Mouse (Mus musculus): ENCODE data around the gene Mecom.
"Not testable (repeated sequence)": the region's sequence is repeated elsewhere in the genome, so short reads cannot be mapped to it uniquely, and the experiment has no call there.

Gene Mecom

DNA sequence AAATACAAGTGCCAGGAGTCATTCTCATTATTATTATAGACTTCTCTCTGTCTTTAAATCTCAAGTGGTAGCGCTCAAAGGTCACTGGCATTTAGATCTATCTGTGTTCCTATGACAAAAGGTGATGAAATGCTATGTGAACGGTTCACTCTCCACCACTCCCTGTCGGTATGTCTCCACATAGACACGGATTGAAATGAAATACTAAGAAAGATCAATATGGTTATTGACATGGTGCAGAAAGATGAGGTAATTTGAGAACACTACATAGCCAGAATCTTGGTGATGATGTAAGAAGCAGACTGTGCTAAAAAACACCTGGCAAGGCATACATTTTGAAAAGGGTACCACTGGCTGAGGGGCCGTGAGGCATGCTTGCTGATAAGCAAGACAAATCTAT lies 294.1 kb downstream of the Mecom start:
- no peak for DNase-seq (ENCODE audit: low spot score)

DNA sequence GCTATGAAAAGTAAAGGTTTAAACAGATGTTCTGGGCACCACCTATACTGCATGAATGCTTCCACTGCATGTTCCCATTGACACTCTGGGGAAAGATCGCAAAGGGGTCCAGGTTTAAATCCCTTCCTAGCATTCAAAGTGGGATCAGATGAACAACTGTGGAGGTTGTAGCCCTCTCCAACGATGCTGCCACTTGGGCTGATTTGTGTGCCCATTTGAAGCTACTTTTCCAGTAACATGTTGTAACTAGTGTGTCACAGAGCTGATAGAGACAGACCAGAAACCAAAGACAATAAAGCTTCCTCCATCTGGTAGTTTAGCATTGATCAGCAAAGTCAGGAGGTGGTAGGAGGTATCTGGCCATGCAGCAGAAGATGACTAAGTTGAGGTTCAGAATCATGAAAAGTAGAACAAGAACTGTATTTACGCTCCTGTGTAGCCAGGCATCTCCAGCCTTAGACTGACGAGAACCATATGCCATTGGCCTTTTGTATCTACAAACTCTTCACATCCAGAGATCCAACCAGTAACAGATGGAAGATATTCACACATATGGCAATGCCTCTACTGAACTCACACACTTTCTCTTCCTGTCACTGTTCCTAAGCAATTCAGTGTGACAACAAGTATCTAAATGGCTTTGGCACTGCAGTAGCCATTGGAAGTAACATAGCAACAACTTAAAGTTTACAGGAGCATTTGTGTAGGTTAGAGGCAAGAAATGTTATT lies 299.0 kb downstream of the Mecom start:
- DNase-seq (ENCODE audit: low spot score) = no peak

DNA sequence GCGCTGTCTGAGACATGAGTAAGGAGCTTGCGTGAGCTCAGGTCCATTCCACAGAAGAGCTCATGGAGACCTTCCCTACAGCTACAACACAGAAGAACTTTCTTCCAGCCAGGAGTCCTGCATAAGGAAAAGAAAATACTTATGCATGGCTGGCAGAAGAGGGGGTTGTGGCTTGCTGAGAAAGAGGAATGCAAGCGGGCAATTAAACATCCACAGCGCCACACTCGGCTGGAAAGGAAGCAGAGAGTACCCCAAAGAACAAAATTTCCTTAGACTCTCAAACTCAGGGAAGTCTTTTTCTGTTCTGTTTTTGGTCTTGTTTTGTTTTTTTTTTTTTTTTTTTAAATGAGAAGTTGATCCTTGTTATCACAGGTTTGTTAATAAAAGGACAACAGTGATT lies 300.6 kb downstream of the Mecom start:
- no peak for DNase-seq (ENCODE audit: low spot score)

DNA sequence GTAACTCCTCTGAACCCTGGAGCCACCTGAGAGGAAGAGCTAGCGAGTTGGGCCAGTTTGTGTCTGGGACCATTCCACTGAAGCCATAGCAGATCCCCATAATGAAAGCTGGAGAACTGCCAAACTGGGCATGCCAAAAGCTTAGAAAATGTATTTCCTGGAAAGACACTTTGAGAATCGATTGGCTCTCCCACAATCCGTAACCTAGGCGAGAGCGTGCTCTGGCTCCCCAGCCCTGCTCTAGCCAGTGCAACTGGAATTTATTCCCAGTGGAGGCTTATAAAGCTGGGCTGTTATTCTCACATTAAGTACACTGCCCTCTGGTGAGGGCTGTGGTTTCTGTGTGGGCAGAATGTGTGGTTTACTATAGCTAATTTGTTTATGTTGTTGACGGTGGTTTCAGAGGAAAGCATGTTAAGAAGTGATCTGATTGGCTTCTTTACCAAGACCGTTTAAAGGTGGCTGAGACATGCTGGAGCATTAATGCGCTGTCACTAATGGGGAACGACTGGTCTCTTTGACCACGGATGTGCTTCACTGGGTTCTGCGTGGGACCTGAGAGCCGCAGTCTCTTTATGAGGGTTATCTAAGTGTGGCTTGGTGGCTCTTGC lies 301.3 kb downstream of the Mecom start:
- no peak for DNase-seq (ENCODE audit: low spot score)

DNA sequence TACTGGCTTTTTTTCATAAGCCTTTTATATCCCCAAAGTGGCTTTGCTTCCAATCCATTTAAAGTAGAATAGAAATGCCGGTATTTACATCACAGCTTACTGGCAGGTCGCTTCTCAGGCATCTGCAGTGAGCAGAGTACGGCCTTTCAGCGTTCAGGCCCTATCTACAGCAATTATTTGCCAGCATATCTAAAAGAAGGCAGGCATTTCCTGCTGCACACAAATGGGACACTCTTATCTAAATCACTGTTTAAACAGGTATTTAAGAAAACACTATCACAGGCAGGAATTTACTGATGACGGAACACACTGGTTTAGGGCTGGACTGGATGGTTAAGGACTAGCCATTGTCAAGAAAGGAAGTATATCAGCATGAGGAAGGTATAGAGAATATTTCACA lies 301.9 kb downstream of the Mecom start:
- DNase-seq (ENCODE audit: low spot score) = no peak

DNA sequence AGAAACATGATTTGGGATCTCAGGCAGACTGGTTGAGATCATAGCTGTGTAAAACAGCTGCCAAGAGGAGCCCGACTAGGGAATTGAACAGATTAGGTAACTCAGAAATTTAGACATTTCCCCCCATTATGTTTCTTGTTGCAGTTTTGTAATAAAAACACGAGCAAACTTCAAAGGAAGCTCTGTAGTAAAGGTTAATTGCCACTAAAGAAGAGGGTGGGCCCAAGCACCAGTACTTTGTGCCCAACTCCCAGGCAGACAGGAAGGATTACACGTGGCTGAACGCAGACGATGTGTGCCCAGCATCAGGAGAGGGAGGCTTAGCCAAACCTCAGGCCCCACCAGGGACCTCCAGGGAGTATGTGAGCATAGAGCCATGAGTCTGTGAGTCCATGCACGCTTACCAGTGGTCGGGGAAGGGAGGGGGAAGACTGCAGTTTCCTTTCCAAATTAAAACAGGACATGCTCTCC lies 303.4 kb downstream of the Mecom start:
- DNase-seq (ENCODE audit: low spot score) = no peak

DNA sequence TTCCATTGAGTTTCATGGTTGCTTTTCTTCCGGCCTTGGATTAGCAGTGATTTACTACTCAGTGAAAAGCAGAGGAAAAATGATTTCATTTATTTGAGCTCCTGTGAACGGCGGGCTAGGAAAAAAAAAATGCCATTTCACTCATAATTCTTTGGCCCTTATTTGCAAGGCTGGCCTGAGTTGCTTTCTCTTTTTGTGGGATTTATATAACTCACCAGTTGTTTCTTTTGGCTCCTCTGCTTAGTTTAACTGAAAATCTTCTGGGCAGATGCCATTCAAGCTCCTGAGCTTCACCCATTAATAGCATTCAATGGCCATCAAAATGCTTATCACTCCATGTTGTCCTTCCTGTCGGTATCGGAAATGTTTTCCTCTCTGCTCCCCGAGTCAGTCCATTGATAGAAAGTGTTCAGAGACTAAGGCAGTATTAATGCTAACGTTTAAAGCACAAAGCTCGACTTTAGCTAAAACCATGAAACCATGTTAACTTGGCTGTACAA lies 304.0 kb downstream of the Mecom start:
- no peak for DNase-seq (ENCODE audit: low spot score)

DNA sequence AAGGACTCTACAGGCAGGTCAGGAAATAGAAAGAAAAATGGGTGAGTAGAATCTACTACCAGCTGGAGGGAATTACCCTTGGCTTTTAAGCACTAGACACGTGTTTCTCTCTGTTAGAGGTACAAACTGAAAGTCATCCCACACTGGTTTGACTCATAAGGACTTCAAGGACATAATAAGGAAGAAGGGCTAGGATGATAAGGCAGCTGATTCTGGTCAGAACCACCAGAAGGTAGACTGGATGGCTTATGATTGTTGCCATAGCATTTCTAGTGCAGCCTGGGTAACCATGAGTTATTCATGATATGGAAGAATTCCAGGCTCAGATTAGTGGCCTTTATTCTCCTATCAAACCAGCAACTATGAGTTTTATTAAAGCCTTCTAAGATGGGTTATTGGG lies 308.4 kb downstream of the Mecom start:
- no peak for DNase-seq (ENCODE audit: low spot score)

DNA sequence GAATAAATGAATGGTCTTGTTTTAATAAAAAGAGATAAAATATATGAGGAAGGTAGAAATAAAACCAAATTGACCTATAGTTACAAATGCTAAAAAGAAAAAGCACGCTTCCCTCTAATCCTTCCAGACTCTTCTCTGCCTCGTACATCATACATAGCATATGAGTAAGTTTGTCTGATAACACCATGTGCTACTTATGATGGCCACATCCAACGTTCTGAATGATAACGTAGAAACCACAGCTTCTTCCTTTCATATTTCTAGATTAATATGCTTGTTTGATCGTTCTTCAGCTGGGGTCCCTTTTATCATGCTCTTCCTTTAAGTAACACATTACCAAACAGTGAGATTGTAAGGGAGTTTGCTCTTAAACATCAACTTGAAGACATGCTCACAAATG lies 310.3 kb downstream of the Mecom start:
- DNase-seq (ENCODE audit: low spot score) = no peak

DNA sequence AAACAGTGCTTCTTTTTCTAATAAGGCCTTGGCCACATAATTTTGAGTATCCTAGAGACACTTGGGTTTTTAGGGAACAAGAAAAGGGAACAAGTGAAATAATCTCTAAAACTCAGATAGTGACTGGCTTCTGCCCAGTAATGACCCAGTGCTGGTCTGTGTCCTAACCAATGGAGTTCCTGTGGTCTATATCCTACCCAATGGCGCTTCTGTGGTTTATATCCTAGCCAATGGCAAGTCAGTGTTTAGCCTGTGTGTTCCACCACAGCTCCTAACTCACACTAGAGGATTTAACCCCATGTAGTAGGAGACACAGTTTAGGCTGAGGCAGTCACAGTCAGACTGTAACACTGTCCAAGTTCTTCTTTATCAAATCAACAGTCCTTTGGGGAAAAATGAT lies 313.8 kb downstream of the Mecom start:
- DNase-seq (ENCODE audit: low spot score) = no peak

DNA sequence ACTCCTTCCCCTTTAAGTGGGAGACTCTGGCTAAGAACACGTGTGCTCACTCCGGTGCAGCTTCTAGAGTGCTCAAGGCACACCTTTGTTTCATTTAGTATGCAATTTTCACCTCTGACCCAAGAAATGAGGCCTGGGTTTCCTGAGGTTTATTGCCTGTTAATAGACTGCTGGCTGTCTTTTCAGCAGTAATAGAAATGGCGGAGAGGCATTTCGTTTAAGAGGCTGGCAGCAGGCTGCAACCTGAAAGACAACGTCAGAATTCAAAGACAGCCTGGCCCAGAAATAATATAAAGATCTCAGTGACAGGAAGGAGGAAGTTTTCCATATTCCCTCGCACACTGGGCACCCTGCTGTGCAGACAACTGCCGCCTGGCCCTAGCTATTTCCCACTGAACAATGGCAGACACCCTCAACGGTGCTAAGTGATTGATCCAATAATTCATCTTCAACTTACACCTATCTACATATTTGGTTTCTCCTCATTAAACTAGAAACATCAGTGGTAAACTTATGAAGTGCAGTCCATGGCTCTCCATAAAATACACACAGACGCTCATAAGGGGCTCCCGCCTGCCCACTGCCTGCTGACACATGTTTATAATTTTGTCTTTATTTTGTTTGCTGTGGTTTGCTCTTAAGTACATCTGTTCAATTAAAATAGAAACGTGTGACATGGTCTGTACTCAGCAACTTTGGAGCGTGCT lies 319.7 kb downstream of the Mecom start:
- DNase-seq (ENCODE audit: low spot score) = no peak

DNA sequence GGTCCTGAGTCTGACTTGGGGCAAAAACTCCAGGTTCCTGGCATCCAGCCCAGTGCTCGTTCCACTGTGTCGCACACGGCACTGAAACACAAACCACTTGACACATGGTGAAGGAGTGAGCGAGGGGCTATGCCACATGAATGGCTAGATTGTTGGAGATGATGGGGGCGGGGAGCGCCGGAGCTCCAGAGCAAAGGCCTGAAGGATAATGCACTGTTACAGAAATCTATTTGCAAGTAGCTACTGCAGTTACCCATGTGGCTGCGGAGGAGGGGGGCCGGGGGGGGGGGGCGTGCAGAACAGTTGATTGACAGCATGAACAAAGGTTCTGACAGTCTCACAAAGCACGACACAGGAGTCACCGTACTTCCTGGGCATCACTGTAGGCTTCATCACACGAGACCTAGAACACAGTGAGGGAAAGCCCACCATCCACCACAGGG lies 320.9 kb downstream of the Mecom start:
- DNase-seq (ENCODE audit: low spot score) = no peak

DNA sequence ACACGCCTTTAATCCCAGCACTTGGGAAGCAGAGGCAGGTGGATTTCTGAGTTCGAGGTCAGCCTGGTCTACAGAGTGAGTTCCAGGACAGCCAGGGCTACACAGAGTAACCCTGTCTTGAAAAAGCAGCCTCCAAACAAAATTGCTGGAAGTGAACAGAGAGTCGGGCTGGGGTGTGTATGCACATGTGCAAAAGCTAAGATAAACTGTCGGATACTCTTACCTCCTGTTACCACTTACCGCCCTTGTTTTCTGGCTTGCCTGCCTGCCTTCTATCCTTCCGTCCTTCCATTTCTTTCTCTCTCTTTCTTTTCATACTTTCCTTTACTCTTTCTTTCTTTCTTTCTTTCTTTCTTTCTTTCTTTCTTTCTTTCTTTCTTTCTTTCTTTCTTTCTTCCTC lies 322.6 kb downstream of the Mecom start:
- not testable (repeated sequence) for DNase-seq (ENCODE audit: low spot score)

DNA sequence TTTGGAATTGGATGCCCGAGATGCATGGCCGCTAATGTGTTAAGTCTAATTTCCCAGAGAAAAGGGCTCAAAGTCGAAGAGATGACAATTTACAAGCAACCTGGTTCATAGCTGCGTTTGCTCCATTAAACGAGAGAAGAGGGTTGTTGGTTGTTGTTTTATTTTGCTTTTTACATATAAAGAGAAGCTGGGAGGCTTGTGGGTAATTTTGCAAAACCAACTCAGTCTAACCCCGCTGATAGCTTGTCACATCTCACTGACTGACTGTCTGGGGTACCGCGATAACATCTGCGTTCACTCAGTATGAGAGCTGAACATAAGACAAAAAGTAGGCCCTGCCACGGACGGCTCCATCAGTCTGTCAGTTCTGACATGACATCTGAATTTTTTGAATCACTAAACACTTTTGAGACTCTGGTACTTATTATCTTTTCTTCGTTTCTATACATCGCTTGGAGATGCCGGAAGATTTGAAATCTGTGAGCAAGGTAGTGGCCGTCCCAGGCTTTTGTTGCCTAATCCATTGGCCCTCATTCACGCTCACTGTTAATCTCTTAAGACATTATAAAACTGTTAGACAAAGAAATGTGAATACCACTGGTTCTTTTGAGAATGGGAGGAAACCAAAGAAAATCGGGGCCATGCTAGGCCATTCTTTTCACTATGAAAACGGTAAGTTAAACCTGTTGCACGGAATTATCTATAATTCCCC lies 327.0 kb downstream of the Mecom start:
- DNase-seq (ENCODE audit: low spot score) = no peak

DNA sequence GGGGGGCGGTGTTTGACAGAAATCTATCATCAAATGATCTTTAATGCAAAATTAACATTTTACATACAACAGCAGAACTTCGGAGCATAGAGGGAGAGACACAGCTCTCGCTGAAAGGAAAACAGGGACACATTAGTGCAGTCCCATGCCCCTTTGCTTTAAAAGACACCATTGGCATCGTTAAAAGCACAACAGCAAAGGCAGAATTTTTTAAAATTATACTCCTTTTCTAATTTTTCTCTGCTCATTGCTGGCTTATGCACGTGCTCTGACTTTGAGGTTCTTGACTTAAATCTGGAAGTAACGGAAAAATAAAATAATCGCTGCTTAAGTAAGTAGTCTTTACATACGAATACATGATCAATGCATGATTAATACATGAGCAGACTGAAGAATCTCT lies 327.9 kb downstream of the Mecom start:
- no peak for DNase-seq (ENCODE audit: low spot score)

DNA sequence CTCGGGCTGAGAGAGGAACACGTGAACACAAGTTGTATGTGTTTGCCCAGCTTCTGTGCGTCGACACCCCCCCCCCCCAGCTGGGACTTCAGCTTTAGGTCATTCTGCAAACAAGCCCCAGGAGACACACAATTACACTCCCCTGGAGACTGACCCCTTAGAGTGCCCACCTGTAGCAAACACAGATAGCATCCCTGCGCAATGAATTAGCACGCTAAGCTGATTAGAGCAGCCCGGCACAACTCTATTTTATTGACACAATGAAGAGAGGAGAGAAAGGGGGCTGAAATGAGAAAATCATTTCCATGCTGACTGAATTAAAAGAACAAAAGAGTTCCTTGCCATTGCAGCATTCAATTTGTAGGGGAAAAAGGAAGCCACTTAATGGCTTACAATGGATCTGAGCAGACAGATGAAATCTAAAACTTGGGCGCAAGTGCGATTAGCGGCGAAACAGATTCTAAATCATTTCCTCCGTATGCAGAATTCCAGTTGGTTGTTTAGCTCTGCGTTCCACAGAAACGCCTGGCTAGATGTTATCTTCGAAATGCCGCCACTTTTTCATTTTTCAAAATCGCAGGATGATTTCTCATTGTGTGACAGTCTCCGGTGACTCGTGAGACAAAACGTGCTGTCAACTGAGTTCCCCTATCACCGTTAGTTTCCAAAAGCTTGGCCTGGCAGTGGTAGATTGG lies 328.5 kb downstream of the Mecom start:
- no peak for DNase-seq (ENCODE audit: low spot score)

DNA sequence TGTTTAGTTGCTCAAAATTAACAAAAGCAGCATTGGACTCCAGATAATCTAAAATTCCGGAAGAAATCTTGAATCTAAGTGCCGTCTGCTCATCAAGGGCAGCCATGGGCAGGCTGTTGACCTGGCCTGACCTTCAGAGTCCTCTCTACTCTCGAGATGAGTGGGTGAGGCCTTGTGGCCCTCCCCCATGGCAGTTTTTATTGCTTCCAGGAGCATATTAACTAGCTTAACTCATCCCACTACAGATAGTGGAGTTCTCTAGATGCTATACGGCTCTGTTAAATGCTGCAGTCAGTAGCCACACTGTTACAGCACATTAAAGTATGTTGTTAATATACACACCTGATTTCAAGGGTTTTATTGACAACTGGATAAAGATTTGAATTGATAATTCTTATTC lies 333.2 kb downstream of the Mecom start:
- no peak for DNase-seq (ENCODE audit: low spot score)

DNA sequence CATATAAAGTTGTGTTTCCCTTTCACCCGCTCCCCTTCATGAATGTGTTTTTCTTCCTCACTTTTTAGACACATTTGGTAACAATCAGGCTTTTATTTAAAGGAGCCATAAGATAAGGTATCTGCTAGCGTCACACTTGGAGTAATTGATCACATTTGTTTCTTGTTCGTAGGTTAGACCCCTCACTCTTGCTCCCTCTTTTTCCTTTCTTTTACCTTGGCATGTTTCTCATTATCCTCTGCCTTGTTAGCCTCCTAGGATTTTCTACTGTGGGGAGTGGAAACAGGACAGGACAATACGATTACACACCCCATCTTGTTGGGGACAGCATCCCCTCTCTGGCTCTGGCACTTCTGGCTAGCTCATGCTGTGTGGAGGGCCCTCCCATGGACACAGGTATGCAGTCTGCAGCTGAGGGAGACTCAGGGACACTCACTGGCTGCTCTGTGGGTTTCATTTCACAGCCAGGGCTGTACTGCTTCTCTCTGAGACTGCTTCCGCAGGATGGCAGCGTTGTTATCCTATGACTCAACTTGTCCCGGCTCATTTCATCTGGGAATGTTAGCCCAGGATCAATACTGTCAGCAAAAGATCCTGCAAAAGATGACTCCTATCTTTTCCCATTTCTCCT lies 334.2 kb downstream of the Mecom start:
- DNase-seq (ENCODE audit: low spot score) = no peak

DNA sequence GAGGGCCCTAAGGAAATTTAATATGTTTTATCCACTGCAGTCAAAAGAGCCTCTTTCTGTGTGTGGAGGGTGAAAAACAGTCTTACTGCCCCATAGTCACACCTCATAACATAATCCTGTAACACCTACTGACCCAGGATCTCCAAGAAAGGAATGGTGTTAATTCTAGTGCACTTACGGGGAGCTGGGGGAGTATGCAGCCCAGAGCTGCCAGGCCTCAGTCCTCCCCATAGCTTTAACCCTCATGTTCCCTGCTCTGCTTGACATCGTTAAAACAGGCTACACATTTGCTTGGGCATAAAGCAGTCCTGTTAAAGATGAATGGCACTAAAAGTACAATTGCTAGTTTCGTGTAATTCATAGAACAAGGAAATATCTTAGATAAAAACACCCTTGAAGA lies 335.0 kb downstream of the Mecom start:
- no peak for DNase-seq (ENCODE audit: low spot score)

DNA sequence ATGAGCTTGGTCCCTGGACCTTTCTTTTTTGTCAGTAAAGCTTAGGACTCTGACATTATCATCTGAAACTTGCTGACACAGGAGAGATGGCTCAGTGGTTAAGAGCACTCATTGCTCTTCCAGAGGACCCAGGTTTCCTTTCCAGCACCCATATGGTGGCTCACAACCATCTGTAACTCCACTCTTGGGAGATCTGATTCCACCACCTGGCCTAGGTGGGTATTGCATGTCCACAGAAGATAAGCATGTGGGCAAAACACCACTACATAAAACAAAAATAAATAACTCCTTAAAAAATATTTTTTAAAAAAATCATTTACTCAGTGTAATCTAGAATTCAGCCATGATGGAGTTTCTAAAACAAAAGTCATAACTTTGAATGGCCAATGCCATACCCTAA lies 338.7 kb downstream of the Mecom start:
- no peak for DNase-seq (ENCODE audit: low spot score)

DNA sequence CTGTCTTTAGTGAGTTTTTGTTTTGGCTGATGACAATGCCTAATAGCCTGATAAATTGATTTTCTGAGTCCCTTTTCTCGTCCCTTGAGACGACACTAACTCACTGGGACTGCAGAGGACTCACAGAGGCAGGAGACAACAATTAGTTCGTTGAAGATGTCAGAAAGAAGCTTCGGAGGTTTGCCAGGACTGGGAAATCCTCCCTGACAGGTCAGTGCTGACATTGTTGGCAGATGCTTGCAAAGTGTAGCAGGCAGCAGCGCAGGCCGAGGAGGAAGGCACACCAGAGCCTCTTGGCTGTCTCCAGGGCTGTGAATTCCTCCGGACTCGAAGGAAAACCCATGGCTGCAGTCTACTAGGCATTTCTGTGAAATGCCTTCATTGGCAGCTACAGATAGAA lies 339.9 kb downstream of the Mecom start:
- DNase-seq (ENCODE audit: low spot score) = no peak

Measured in ovary, adult 18-20 months (tissue).